Mouse (Mus musculus): Measurements from ENCODE around the gene Ppil4.

Gene Ppil4

DNA sequence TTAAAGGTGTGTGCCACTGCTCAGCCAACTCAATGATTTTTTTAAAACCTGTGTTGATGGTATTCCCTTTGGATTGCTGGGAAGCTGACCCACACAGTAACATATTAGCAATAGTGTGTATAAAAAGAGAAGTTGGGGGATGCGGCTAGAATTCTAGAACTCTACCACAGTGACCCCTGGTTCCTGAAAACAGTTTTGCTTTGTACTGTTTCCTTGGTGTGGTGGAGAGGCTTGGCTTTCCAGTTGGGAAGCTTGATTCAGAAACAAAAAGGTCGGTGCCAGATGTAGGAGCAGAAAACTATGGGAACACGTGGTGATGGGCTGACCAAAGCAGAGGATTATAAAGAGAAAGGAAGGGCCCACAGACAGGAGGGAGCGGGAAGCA lies 32.6 kb downstream of the Ppil4 start:
- no peak for DNase-seq

DNA sequence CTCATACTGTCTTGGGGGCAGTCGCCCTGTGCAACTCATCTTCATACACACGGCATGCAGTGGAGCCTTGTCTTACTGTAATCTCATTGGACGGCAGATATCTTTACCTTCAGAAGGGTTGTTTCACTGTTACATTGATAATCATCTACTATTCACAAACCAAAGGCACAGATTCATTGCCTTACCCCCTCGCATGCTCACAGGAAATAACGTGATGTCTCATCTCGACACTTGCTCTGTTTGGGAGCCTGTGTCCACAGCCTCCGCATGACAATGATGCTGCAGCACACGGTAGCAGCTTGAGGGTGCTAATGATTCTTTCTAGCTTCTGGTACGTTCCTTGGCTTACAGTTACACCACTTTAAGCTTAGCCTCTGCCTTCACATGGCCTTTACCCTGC lies 33.4 kb downstream of the Ppil4 start:
- no peak for DNase-seq

DNA sequence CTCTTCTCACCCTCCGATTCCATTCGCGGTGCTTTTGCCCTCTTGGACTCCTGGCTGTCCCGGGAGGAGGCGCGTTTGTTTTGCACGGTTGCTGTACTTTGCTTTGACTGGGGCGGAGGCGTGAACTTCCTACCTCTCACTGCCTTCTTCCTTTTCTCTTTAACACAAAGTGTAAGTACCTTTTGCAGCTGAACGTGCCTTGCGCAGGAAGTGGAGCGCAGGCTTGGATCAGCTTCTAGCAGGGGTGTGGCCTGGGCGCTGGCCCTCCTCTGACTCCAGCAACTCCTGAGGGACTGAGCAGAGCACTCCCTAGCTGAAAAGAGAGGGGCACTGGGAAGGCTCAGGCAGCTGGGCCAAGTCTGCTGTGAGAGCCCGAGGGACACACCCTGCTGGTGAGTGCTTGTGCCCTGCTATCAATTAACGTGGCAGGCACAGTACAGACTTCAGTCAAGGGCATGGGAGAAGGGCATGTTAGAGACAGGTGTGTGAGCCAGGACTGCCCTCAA lies 39.5 kb downstream of the Ppil4 start, which contains the start of gene Zc3h12d:
Zc3h12d (plus strand) TSS at position 300 of the 506 bp plus-strand sequence.
- DNase-seq: peak; percentile 51 to 60

DNA sequence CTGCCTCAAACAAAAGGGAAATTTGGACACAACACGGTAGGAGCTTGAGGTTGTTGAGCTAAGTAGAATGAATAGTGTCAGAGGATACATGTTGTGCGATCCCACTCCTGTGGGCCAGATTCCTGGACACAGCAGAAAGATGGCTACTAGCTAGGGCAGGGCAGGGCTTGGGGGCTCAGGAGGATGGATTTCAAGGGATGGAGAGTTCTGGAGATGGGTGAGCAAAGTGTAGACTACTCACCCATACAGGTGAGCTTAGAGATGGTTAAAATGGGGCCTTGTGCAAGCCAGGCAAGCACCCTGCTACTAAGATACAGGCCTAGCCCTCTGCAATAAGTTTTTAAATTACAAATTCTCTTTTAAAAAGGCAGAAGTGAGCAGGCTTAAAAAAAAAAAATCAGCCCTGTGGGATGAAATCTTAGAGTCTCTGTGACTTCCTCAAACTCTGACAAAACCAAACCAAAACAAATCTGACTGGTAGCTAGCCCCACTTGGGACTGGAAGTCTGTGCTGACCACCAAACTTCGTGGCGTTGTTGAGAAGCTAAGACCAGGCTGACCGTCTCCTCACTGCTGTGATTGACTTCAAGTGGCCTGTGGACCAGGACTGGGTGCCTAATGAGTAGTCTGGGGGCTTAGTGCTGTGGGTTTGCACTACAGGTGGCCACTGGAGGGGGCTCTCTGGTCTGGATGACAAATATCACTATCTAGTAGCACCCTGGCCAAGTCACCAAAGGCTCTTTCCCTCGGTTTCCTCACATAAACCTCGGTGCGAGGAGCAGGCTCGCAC lies 40.9 kb downstream of the Ppil4 start:
- no peak for DNase-seq

DNA sequence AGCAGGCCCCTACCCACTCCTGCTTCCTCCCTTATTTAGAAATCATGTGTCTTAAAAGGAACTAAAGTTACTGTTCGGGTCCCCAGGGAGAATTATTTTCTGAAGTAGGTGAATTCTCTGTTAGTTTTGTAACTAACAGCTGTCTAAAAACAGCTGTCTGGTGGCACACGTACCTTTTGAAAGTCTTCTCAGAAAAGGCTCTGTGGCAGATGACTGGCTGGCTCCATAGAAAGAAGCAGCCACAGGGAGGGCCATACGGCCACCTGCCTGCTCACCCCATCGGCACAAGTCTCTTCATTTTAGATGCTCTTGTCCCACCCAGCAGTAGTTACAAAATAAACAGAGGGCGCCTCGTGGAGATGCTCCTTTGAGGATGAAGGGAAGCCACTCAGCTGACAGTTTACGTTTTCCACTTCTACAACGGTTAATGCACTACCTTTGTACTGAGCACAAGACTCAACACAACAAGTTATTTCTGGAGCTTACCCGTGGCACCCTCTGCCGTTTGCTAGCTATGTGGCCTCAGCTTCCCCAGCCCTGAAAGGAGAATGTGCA lies 42.1 kb downstream of the Ppil4 start:
- DNase-seq: no peak

DNA sequence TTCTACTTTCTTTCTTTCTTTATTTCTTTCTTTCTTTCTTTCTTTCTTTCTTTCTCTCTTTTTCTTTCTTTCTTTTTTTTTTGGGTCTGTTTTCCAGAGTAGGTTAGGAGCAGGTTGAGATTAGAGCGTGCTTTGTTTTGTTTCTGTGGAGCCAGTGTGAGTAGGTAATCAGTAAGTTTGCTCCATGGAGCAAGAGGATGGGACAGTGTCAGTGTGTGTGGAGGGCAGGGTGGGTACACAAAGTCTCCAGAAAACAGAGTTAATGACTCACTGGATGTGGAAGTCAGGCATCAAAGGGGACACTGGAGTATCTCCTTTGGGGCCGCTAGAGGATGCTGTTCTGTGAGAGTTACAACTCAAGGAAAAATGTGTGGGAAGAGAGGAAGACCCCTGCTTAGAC lies 44.2 kb downstream of the Ppil4 start:
- no peak for DNase-seq

DNA sequence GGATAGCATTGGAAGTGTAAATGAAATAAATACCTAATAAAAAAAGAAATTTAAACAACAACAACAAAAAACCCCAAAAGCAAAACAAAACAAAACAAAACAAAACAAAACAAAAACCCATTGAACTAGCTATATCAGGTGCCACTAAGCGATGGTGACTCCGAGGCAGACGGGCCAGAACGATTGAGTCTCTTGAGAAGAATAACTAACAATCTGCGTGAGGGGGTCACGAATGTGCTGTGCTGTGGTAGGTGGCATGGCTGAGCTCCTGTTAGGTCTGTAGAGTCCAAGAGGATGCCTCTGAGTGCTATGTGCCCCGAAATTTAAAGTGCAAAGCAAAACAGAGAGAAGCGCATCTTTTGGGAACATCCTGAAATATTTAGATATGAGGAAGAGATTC lies 44.8 kb downstream of the Ppil4 start:
- no peak for DNase-seq

DNA sequence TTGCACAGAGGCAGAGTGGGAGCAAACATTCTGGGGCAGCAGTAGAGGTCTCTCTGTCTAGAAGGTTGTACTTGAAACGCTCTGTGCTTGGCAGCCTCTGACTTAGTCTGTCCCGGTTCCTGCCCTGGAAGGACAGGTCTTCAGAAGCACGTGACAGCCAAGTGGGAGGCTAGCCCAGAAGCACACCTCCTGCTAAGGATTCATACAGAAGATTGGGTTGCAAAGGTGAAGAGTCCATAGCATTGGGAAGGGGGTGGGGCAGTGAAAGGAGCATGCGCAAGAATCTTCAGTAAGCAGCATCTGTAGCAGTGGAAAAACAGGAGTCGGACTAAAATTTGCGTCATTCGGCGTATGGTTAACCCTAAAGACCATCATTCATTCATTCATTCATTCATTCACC lies 45.3 kb downstream of the Ppil4 start:
- DNase-seq: no peak

DNA sequence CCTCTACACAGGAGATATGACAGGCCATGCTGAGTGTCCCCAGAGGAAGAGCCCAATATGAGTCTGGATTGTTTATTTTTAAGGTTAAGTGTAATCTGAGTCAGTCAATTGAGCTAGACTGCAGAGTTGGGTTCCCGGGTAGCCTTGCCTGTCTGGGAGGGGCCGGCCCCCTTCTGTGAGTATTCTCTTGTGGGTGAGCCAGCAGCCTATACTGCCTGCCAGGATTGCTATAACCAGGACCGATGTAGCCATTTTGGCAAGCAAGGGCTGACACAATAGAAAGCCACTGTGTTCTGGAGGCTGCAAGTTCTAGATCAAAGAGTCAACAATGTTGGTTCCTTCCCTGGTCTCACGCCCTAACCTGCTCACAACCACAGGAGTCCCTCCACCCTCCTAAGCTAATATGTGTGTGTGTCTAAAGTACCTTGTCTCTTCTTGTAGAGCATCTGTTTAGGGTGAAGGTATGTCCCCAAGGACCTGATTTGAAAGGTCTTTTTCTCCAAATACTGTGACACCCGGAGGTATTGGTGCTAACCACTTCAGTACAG lies 46.3 kb downstream of the Ppil4 start:
- DNase-seq: no peak

DNA sequence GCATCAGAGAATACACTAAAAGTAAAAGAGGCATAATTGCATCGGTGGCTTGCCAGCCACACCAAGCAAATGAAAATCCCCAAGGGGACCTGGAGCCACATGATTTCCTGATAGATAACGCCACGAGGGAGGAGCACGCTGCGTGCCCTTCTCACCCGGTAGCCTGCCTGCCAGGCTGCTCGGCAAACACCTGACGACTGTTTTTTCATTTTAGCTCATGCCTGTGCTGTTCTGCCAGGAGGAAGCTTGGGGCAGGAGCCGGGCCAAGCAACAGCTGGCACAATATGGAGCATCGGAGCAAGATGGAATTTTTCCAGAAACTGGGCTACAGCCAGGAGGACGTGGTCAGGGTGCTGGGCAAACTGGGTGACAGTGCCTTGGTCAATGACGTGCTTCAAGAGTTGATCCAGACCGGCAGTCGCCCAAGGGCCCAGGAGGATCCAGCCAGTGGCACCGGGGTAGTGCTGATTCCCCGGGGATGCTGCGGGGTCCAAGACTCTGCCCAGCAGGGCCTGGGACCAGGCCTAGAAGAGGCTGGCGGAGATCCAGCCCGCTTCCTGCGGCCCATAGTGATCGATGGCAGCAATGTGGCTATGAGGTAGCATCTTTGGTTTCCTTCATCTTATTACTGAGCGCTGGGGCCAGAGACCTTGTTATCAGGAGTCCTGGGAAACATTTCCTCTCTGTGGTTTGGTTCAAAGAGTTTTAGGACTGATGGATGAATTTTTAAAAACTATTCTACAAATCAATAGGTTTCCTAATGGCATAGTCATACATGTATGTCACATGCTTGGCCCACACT lies 47.1 kb downstream of the Ppil4 start:
- DNase-seq: peak in 1 of 2 experiments; percentile 28

DNA sequence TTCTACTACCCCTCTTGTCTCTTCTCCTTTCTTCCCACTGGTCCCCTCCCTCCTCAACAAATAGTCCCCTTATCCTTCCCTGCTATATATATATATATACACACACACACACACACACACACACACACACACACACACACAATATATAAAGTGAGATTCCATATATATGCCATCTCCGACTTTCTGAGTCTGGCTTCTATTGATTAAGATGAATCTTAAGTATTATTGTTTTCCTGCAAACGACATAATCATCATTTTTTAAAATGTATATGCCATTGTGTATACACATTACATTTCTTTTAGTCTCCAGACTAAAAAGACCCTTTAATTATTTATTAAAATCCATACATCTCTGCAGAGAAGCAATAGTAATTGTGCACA lies 47.7 kb downstream of the Ppil4 start:
- no peak for DNase-seq

DNA sequence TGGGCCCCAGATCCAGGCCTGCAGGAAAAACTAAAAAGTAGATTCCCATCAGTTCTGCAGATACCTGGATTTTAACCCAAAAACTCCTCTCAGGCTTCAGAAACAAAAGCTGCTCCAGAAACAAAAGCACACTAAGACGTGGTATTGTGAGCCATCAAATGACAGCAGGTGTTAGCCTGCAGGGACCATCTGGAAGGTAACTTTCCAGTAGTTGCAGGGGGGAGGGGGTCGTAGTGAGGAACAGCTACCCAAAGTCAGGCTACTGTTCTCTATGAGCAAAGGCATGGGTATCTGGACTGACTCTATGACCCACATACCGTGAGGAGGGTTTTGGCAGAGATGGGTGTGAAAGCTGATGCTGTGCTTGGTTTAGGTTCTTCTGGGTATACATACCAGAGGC lies 48.1 kb downstream of the Ppil4 start:
- no peak for DNase-seq

DNA sequence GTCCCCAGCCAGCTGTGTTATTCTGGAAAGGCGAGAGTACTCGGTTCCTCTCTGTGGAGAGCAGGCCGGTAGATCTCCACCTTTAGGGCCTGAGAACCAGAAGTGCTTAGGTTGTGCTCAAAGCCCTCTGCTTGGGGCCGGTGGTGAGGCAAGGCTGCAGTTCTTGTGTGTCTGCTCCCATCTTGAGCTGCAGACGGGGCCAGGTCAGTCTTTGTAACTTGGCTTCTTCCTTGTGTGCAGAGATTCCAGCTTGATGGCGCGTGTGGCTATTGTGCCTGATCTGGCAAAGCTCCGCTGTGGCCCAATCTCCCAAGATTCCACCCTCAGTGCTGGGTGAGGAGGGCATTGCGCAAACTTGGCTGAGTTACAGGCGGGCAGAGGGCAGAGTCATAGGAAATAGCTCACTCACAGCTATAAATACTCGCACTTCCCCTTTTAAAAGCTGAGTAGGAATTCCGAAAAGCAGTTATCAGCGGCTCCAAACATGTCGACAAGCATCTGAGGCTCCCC lies 48.9 kb downstream of the Ppil4 start:
- peak; percentile 89 to 91 for DNase-seq

DNA sequence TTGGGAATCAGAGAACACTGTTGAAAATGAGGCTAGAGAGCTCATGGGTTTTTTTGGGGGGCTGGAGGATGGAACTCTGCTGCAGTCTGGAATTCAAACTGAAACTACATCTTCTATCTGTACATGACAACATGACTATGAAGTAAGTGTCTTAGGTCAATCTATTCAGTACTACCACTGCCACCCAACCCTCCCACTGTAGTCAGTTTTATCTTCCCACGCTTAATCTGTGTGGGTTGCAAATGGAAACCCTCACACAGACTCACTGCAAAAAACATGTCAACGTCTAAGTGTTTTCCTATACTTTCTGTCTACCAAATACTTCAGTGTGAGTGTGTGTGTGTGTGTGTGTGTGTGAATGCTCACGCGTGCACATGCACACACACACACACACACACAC lies 50.5 kb downstream of the Ppil4 start:
- no peak for DNase-seq

DNA sequence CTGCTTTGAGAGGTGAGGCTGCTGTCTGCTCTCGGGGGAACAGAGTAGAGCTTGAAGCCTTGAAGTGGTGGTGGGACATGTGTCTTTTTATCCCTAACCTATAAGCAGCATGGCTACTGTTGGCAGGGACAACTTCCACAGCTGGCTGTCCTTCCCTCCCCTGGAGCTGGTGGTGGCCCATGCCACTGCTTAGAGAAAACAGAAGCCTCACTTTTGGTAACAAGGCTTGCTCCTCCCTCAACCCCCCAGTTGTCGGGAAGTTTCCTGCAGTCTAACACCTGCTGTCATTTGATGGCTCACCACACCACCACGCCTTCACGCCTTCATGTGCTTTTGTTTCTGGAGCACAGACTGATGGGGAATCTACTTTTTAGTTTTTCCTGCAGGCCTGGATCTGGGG lies 51.5 kb downstream of the Ppil4 start:
- DNase-seq: no peak

DNA sequence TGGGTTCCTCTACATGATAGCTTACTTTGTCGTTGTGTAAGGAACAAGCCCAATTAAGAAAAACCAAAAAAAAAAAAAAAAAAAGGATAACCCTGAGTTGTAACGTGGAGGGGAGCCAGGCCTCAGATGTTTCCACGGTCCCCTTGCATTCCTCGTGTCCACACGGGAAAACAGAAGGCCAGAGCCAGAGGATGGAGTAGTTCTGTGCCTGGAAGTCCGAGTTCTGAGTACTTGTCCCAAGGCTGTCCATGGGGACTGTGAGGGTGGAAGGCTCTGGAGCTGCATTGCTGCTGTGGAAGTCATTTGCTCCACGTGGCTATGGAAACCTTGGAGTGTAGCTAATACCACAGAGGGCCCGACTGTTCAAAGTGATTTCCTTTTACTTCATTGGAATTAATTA lies 52.4 kb downstream of the Ppil4 start:
- DNase-seq: no peak

DNA sequence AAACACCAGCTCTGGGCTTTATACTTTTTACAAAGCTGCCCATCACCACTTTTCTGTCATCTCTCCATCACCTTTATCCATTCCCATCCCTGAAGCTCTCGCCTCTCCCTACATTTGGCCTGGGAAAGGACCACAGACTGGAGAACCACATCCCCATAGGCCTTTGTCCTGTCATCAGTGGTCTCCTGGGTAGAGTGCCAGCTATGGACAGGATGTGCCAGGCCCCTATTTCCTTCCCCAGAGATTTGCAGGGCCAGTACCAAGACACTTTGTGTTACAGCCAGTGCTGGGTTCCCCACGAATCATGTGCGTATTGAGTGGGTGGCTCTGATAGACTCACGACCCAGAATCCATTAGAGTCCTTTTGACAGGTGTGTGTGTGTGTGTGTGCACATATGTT lies 53.3 kb downstream of the Ppil4 start:
- DNase-seq: no peak

DNA sequence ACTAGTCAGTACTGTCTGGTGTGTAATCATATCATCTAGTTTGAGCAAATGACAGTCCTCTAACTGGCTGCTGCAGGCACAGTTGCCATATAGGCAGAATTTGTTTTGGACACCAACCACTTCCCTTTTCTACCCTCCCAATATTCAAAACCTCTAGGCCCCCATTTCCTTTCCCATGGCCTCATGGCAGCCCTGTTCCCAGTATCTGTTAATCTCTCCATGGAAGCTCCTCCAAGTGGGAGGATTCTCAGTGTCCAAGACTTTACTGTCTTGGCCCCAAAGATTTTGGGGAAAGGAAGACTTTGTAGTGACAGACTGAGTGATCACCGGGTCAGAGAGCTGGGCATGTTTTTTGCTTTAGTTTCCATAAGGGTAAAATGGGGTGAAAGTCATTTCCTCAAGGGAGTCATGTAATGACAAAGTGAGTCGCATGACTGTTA lies 54.5 kb downstream of the Ppil4 start:
- no peak for DNase-seq

DNA sequence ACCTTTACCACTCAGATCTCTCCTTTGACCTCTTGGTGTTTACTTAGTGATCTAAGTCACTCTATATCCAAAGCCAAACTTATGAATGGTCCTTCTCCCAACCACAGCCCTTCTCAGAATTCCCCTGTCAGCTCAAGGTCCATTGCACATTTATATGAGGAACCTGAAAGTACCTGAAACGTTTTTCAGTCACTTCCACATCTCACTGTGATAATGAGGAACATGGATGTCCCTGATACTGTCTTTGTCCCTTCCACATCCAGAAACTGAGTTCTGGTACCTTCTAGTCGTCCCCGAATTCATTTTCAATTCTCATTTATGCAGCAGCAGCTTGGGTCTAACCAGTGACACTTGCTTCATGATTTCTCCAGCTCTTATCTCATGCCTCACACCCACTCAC lies 59.2 kb downstream of the Ppil4 start:
- no peak for DNase-seq

DNA sequence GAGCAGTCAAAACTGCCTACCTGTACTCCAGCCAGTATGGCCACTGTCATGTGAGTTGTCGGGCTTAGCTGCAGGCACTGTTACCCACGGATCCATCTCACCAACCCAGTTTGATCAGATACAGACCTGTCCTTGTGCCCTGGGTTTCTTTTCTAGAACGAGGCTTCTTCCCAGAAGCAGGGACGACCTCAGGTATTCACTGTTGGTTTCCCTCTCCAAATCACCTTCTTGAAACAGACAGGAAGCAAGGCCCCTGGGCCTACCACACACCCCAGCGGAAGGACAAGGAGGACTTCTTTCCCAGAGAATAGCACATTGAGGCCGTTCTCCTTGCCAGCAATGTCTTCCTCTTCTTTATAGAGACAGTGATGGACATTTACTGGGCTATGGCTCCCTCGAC lies 67.8 kb downstream of the Ppil4 start:
- DNase-seq: no peak

DNA sequence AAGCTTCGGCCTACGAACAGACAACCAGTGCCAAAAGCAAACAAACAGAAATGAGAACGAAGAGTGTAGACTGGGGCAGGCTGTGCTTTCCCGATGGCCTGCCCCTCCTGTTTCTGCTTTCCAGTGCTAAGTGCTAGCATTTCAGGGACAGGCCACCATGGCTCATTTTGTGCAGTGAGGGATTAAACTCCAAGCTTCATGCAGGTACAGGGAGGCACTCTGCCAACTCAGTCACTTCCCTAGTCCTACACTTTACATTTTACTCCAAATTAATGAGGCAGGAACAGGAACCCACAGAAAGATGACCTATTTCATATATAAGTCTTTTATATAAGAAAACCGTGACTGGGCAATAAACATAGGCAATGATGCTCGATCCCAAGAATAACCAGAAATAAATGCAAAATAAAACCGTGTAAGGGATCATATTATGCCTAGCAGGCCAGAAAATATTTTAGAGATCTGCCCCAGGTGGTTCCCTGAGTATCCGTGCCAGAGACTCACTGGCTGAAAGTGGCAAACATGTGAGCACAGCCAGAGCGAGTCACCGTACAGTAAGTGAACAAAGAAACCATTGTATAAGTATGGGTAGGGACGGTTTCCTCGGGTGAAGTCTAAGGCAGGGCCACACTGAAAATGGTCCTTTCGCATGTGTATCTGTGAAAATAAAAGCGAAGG lies 68.7 kb downstream of the Ppil4 start:
- no peak for DNase-seq

DNA sequence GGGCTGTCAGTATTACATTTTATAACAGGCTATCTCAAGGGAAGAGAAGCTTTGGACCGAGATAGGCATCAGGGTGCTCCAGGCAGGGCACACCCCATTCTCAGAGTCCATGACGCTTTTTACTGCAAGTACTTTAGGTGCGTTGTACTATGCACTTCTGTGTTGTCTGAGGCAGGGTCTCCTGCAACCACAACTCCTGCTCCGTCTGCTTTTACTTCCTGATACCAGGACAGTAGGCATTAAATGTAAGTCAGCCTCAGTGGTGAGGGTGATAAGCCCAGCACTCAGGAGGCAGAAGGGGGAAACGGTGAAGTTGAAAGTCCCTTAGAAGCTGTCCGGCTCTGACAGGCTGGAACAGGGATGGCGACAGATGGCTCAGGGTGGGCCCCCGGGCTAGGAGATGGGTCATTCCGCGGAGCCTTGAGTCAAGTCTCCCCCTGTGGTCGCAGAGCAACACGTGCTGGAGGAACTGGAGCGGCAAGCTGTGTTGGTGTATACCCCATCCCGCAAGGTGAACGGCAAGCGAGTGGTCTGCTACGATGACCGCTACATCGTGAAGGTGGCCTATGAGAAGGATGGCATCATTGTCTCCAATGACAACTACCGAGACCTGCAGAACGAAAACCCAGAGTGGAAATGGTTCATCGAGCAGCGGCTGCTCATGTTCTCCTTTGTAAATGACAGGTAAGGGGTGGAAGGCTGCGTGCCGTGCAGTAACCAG lies 69.4 kb downstream of the Ppil4 start:
- no peak for DNase-seq
